Mouse (Mus musculus): ENCODE data around the gene Grm5. TPM values are rescaled to one million over a fixed set of nuclear protein-coding genes. Genes with fewer than 3 reads are reported as not detected.

Gene Grm5
- not detected for polyA plus RNA-seq (2017; shearing (Covaris generic))

GRCm38 (mm10) chr7:87583868-87584267 is at the start of gene Grm5:
Gene Grm5, plus strand, starts transcription at chr7:87584168.
- no peak for ATAC-seq

- no peak for ATAC-seq
Measured at GRCm38 (mm10) chr7:87539031-87539430, 44.9 kb upstream of the Grm5 start.

DNA sequence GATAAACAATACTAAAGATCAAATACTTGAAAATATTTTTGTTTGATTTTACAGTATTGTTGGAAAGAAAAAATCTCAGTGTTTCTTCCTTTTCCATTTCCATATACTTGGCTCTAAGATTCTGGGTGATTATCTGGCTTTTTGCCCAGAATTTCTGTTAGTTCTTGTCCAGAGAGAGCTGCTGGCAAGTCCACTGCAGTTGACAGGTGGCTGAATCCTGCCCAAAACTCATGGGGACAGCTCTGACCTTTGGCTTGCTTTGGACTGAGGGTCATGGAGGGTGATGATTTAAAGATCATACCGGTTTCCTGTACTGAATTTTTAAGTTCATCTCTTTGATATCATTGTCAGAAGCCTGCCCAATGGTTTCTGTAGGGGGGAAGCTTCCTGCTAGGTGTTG is 18.7 kb upstream of the Grm5 start:
- ATAC-seq: no peak

GRCm38 (mm10) chr7:87566476-87566875 is 17.5 kb upstream of the Grm5 start:
- no peak for ATAC-seq

GRCm38 (mm10) chr7:87584281-87584701 is 323 bp downstream of the Grm5 start:
- ATAC-seq: no peak

- no peak for ATAC-seq
Measured at GRCm38 (mm10) chr7:87586271-87586937, 2.4 kb downstream of the Grm5 start.

GRCm38 (mm10) chr7:87587976-87588375 is 4.0 kb downstream of the Grm5 start:
- no peak for ATAC-seq

DNA sequence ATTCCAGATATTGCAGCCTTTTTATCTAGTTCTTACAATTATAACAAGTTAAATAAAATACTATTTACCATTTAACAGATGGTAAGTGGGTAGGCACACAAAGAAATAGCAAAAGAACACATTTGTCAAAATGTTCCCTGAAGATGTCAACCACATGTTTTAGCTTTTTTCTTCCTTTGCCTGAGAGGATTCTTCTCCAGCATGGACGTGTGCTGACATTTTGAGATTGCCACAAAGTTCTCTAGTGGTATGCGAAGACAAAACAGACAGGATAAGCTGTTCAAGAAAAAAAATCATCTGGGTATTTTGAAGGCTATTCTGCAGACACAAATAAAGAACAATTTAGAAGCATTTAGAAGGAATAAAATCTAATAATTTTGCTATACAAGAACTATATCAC is 42.3 kb downstream of the Grm5 start:
- no peak for ATAC-seq

DNA sequence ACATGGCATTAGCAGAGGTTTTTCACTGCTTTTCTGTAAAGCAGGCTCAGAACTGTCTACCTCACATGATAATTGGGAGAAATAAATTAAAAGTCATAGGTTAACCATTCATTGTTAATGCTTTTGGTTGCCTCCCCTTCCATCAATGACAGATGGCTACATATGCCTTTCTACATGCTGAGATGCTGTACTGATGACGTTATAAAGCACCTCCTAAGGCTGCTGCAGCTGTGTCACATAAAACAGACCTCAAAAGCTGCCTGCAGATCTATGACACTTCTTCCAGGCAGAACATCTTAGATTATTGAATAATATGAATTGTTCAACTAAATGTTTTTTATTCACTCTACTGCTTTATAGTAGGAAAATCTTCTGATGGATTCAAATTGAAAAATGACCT is 51.6 kb downstream of the Grm5 start:
- no peak for ATAC-seq

DNA sequence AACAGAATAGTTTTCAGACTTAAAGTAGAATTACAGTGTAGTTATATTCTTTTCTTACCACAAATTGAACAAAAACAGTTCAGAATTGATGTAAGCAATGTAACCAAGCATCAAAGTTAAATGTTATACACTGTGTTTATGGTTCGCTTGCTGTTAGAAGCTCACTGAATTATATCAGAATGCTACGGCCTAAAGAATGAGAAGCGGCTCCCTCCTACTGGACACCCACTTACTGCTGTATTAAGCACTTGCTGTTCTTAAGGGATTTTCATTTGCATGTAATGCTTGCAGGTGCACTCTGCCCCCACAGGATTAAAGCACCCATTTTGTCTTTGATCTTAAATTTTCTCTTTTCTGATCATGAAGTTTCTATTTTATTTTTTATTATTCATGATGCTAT is 66.6 kb downstream of the Grm5 start:
- ATAC-seq: no peak

DNA sequence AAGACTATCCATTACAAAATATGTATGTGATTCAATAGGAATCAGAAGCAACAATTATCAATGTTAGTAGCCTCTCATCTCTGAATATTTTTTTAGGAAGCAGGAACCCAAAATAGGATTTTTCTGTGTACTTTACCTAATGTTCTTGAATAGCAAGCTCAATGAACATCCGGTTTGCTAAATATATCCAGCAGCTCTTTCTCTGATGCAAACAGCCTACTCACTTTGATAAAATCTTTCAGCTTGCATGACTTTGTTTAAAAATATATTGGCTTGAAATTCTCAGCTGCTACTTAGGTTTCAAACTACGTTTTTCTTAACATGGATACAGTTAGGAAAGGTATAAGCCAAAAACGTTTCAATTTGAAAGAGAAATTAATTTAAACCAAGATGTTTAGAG is 77.8 kb downstream of the Grm5 start:
- no peak for ATAC-seq

- ATAC-seq: no peak
Measured at GRCm38 (mm10) chr7:87664041-87664440, 80.1 kb downstream of the Grm5 start.

DNA sequence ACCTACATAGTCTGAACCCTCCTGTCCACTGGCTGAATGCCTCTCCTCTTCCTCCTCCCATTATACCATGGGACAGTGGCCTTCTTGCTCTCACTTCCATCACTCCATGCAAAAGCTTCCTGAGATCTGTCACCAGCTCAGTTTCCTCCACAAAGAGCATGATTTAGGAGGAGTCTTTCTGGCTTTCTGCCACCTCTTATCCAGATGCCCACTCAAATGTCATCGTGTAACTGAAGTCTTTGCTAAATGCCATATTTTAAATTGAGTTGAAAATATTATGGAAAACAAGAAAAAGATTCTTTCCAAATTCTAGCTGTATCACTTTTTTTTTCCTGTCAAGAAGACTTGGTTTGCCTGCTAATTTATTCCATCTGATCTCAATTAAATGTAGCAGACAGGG is 132.4 kb downstream of the Grm5 start:
- ATAC-seq: no peak

- ATAC-seq: no peak
Measured at GRCm38 (mm10) chr7:87718631-87719030, 134.7 kb downstream of the Grm5 start.

DNA sequence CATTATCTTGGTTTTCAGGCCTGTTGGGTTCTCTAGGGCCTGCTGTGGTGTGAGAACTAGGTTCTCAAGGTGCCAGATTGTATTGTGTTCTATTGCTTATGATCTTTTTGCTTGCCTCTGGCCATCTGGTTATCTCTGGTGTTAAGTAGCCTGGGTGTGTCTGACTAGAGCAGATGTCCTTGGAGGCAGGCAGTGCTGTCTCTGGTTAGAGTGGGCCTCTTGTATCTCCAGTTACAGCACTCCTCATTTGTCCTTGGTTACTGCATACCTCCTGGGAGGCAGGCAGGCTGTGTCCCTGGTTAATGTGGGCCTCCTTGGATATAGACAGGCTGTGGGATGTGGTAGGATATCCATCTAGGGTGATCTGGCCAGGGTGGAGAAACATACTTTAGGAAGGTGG is 150.5 kb downstream of the Grm5 start:
- no peak for ATAC-seq

DNA sequence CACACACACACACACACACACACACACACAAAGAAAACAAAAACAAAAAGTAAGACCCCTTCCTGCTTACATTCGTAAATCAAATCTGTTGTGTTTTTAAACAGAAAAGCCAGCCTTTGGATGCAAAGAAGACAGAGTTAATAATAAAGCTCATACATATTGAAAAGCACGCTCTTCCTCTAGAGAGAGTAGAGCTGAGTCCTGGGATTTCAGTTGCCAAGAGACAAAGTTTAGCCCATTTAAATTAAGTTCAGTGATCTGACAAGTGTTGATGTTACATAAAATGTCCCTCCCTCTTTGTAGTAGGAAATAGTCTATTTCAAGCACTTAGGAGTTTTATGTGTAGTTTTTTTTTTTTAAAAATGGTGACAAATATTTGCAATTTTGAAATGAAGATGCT is 178.0 kb downstream of the Grm5 start:
- ATAC-seq: no peak

GRCm38 (mm10) chr7:87762376-87762775 is 178.4 kb downstream of the Grm5 start:
- ATAC-seq: no peak

DNA sequence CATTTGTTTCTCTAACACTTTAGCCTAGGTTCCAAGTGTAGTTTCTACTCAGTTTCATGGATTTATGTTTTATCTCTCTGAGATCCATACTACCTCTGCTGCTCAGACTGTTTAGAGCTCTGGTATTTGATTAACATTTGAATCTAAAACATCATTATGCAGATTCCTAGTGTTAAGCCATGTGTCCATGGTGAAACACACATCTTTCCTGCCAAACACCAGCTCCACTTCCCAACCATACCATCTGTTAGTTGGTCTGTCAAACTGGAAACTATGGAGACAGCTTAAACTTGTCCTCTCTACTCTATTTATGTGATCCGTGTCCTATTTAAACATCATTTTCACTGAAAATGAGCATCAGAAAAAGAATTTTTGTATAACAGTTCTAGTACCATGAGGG is 203.6 kb downstream of the Grm5 start:
- no peak for ATAC-seq

DNA sequence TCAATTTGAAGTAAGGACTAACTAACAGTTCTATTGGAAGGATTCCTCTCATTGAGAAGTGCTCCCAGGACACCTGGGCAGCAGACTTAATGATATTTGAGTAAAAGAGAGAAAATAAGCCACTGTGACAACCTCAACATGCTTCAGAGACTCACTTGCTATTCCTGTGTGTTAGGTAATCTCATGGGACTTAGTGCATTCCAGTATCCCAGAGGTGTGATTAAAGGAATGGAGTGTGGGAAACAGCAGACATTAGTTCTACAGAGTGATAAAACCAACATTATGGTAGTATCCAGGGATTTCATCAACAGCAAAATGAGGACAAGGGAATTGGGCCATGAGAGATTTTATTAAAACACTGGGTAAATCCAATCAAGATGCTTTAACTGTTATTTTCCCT is 205.0 kb downstream of the Grm5 start:
- no peak for ATAC-seq

- ATAC-seq: no peak
Measured at GRCm38 (mm10) chr7:87793896-87794295, 209.9 kb downstream of the Grm5 start.

DNA sequence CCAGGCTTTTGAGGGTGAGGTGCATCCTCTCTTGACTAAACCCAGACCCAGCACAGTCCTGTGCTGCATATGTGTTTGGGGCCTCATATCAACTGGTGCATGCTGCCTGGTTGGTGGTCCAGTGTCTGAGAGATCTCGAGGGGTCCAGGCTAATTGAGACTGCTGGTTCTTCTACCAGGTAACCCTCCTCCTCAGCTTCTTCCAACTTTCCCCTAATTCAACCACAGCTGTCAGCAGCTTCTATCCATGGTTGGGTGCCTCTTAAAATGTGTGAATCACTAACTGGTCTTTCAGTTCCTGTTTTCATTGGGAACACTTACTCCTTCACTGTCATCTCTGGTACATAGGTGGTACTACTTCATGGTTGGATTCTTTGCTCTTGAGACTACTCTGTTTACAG is 240.9 kb downstream of the Grm5 start:
- no peak for ATAC-seq

DNA sequence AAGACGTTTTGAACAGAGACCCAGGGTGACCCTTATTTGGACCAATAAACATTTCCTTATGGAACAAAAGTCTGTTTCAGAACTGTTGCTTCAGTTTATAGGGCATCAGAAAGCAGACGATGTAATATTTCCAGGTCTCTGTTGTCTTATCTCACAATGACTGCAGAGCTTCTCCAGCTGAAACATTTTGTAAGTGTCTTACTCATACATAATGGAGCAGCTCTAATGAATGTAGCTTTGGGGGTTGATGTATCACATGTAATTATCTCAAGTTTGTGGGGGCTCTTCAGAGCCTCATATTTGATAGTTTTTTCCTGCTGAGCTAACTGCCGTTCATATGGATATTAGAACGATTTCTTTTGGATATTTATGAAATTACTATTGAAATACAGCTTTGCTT is 250.7 kb downstream of the Grm5 start:
- no peak for ATAC-seq

- ATAC-seq: no peak
Measured at GRCm38 (mm10) chr7:87838579-87838978, 254.6 kb downstream of the Grm5 start.

GRCm38 (mm10) chr7:87843496-87843895 is 259.5 kb downstream of the Grm5 start:
- no peak for ATAC-seq

DNA sequence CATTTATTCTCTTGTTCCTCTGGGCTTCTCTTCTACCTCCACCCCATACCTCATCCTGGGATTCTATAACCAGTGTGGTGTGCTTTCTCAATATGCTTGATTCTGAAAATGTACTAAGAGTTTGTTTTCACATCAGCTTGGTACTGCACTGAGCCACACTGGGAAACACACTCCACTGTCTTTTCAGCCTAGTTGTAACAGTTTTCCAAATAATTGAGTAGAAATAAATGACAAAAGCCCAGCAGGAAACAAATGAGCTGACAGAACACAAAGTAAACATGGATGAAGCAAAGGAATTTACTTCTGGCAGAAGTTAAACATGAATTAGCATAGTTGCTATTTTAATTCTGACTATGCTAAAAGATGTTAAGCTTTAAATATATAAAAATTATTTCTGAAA is 262.1 kb downstream of the Grm5 start:
- no peak for ATAC-seq
